Mouse (Mus musculus): ENCODE results near the gene Tap1. TPM values are rescaled to one million over a fixed set of nuclear protein-coding genes. Genes with fewer than 3 reads are reported as not detected.
A peak's percentile ranks its signal among the peaks of the same experiment; 100 is the strongest.

Tap1 gene
- 0.63 and 0.86 TPM in 2 replicates for polyA plus RNA-seq (2014; fragmentation: Nextera tagmentation; extraction: Ambion mirVana)

- Histone ChIP-seq H3K4me1 (ENCODE audit: control insufficient read depth, insufficient read depth, low read length) (peaks cover 7% of the 10 kb centered on the region; the same call in 1 of the 2 replicates), H3K36me3 (ENCODE audit: control insufficient read depth, insufficient read depth, low read length) (no peaks in the 10 kb centered on the region), H3K9me3 (replicated peaks; ENCODE audit: control insufficient read depth, low read length) (no peaks in the 10 kb centered on the region), H3K27me3 (ENCODE audit: control insufficient read depth, insufficient read depth, low read length) (peaks cover 76% of the 10 kb centered on the region), H3K4me3 (ENCODE audit: low read depth, low read length) (peak within 1 kb of the TSS; percentile 44), H3K4me2 (peak within 1 kb of the TSS; percentile 81), H3K27ac (ENCODE audit: low read depth, low read length) (no peak within 1 kb of the TSS), H3K9ac (ENCODE audit: low read depth, low read length) (peak within 1 kb of the TSS; percentile 60)
- ATAC-seq (replicated peaks; ENCODE audit: insufficient number of reproducible peaks, low FRiP score, low TSS enrichment): peak; percentile 77
- under 1% methylated on average over 46 of the region's 46 CpGs for WGBS (ENCODE audit: insufficient replicate concordance)
Observed at GRCm38 (mm10) chr17:34187261-34187916, at the start of gene Tap1, which contains the start of gene Psmb9. Gene Tap1, plus strand, starts transcription at chr17:34187553. Gene Psmb9, minus strand, starts transcription at chr17:34187764.

GRCm38 (mm10) chr17:34137601-34138000 lies 49.8 kb upstream of the Tap1 start:
- H3K4me3 ChIP-seq (ENCODE audit: low read depth, low read length): no peak overlapping the region
- no peaks in the 10 kb centered on the region for H3K9me3 ChIP-seq (replicated peaks; ENCODE audit: control insufficient read depth, low read length)
- H3K9ac ChIP-seq (ENCODE audit: low read depth, low read length): no peak overlapping the region
- H3K4me2 ChIP-seq: no peak overlapping the region
- ATAC-seq (replicated peaks; ENCODE audit: insufficient number of reproducible peaks, low FRiP score, low TSS enrichment): no peak
- peaks cover 7% of the 10 kb centered on the region for H3K4me1 ChIP-seq (ENCODE audit: control insufficient read depth, insufficient read depth, low read length)
- WGBS (ENCODE audit: insufficient replicate concordance): 62% methylated on average over 7 of the region's 7 CpGs
- no peaks in the 10 kb centered on the region for H3K36me3 ChIP-seq (ENCODE audit: control insufficient read depth, insufficient read depth, low read length)
- H3K27me3 ChIP-seq (ENCODE audit: control insufficient read depth, insufficient read depth, low read length): peaks cover 57% of the 10 kb centered on the region
- no peak overlapping the region for H3K27ac ChIP-seq (ENCODE audit: low read depth, low read length)

GRCm38 (mm10) chr17:34138655-34139054 lies 48.7 kb upstream of the Tap1 start:
- 0 out of 2 replicates have a peak overlapping the region, but pooled peaks have one; percentile 79 for H3K4me2 ChIP-seq
- ATAC-seq (replicated peaks; ENCODE audit: insufficient number of reproducible peaks, low FRiP score, low TSS enrichment): no peak

GRCm38 (mm10) chr17:34139416-34139815 lies 47.9 kb upstream of the Tap1 start:
- peak overlapping the region; percentile 37 for H3K4me3 ChIP-seq (ENCODE audit: low read depth, low read length)
- no peaks in the 10 kb centered on the region for H3K36me3 ChIP-seq (ENCODE audit: control insufficient read depth, insufficient read depth, low read length)
- peak overlapping the region; percentile 79 for H3K4me2 ChIP-seq
- no peak for ATAC-seq (replicated peaks; ENCODE audit: insufficient number of reproducible peaks, low FRiP score, low TSS enrichment)
- H3K27me3 ChIP-seq (ENCODE audit: control insufficient read depth, insufficient read depth, low read length): peaks cover 60% of the 10 kb centered on the region
- peaks cover 7% of the 10 kb centered on the region for H3K4me1 ChIP-seq (ENCODE audit: control insufficient read depth, insufficient read depth, low read length)
- H3K9me3 ChIP-seq (replicated peaks; ENCODE audit: control insufficient read depth, low read length): no peaks in the 10 kb centered on the region
- H3K27ac ChIP-seq (ENCODE audit: low read depth, low read length): no peak overlapping the region
- peak overlapping the region; percentile 24; the same call in 1 of the 2 replicates for H3K9ac ChIP-seq (ENCODE audit: low read depth, low read length)
- 1% methylated on average over 16 of the region's 16 CpGs for WGBS (ENCODE audit: insufficient replicate concordance)

More at GRCm38 (mm10) chr17:34138655-34139054, 48.7 kb upstream of the Tap1 start:
- H3K9ac ChIP-seq (ENCODE audit: low read depth, low read length): no peak overlapping the region
- H3K9me3 ChIP-seq (replicated peaks; ENCODE audit: control insufficient read depth, low read length): no peaks in the 10 kb centered on the region
- no peak overlapping the region for H3K4me3 ChIP-seq (ENCODE audit: low read depth, low read length)
- H3K27me3 ChIP-seq (ENCODE audit: control insufficient read depth, insufficient read depth, low read length): peaks cover 60% of the 10 kb centered on the region
- peaks cover 7% of the 10 kb centered on the region for H3K4me1 ChIP-seq (ENCODE audit: control insufficient read depth, insufficient read depth, low read length)
- H3K36me3 ChIP-seq (ENCODE audit: control insufficient read depth, insufficient read depth, low read length): no peaks in the 10 kb centered on the region
- H3K27ac ChIP-seq (ENCODE audit: low read depth, low read length): no peak overlapping the region
- WGBS (ENCODE audit: insufficient replicate concordance): 66% methylated on average over 7 of the region's 7 CpGs

GRCm38 (mm10) chr17:34140240-34140639 lies 47.1 kb upstream of the Tap1 start:
- Histone ChIP-seq H3K4me3 (ENCODE audit: low read depth, low read length) (peak overlapping the region; percentile 37; the same call in 1 of the 2 replicates), H3K9me3 (replicated peaks; ENCODE audit: control insufficient read depth, low read length) (no peaks in the 10 kb centered on the region), H3K4me2 (peak overlapping the region; percentile 79), H3K36me3 (ENCODE audit: control insufficient read depth, insufficient read depth, low read length) (no peaks in the 10 kb centered on the region), H3K27ac (ENCODE audit: low read depth, low read length) (no peak overlapping the region), H3K27me3 (ENCODE audit: control insufficient read depth, insufficient read depth, low read length) (peaks cover 61% of the 10 kb centered on the region), H3K4me1 (ENCODE audit: control insufficient read depth, insufficient read depth, low read length) (peaks cover 7% of the 10 kb centered on the region), H3K9ac (ENCODE audit: low read depth, low read length) (no peak overlapping the region)
- WGBS (ENCODE audit: insufficient replicate concordance): 2% methylated on average over 5 of the region's 5 CpGs
- no peak for ATAC-seq (replicated peaks; ENCODE audit: insufficient number of reproducible peaks, low FRiP score, low TSS enrichment)

- H3K4me3 ChIP-seq (ENCODE audit: low read depth, low read length): no peak overlapping the region
- H3K27ac ChIP-seq (ENCODE audit: low read depth, low read length): no peak overlapping the region
- H3K9me3 ChIP-seq (replicated peaks; ENCODE audit: control insufficient read depth, low read length): no peaks in the 10 kb centered on the region
- peaks cover 58% of the 10 kb centered on the region for H3K27me3 ChIP-seq (ENCODE audit: control insufficient read depth, insufficient read depth, low read length)
- WGBS (ENCODE audit: insufficient replicate concordance): 53% methylated on average over 4 of the region's 4 CpGs
- peaks cover 3% of the 10 kb centered on the region for H3K4me1 ChIP-seq (ENCODE audit: control insufficient read depth, insufficient read depth, low read length)
- no peak for ATAC-seq (replicated peaks; ENCODE audit: insufficient number of reproducible peaks, low FRiP score, low TSS enrichment)
- no peak overlapping the region for H3K9ac ChIP-seq (ENCODE audit: low read depth, low read length)
- no peaks in the 10 kb centered on the region for H3K36me3 ChIP-seq (ENCODE audit: control insufficient read depth, insufficient read depth, low read length)
- H3K4me2 ChIP-seq: no peak overlapping the region
Observed at GRCm38 (mm10) chr17:34141448-34141847, 45.9 kb upstream of the Tap1 start.

- Histone ChIP-seq H3K27ac (ENCODE audit: low read depth, low read length) (no peak overlapping the region), H3K9me3 (replicated peaks; ENCODE audit: control insufficient read depth, low read length) (no peaks in the 10 kb centered on the region), H3K36me3 (ENCODE audit: control insufficient read depth, insufficient read depth, low read length) (no peaks in the 10 kb centered on the region), H3K4me2 (no peak overlapping the region), H3K9ac (ENCODE audit: low read depth, low read length) (no peak overlapping the region), H3K4me3 (ENCODE audit: low read depth, low read length) (no peak overlapping the region), H3K4me1 (ENCODE audit: control insufficient read depth, insufficient read depth, low read length) (peaks cover 3% of the 10 kb centered on the region), H3K27me3 (ENCODE audit: control insufficient read depth, insufficient read depth, low read length) (peaks cover 48% of the 10 kb centered on the region)
- 71% methylated on average over 7 of the region's 7 CpGs for WGBS (ENCODE audit: insufficient replicate concordance)
- no peak for ATAC-seq (replicated peaks; ENCODE audit: insufficient number of reproducible peaks, low FRiP score, low TSS enrichment)
Observed at GRCm38 (mm10) chr17:34142456-34143010, 44.8 kb upstream of the Tap1 start.

GRCm38 (mm10) chr17:34143033-34143432 lies 44.3 kb upstream of the Tap1 start, which contains the start of gene H2-DMb2:
Gene H2-DMb2, plus strand, starts transcription at chr17:34143307.
- WGBS (ENCODE audit: insufficient replicate concordance): 43% methylated on average over 7 of the region's 7 CpGs
- Histone ChIP-seq H3K9ac (ENCODE audit: low read depth, low read length) (no peak within 1 kb of the TSS), H3K4me3 (ENCODE audit: low read depth, low read length) (no peak within 1 kb of the TSS), H3K27ac (ENCODE audit: low read depth, low read length) (no peak within 1 kb of the TSS), H3K27me3 (ENCODE audit: control insufficient read depth, insufficient read depth, low read length) (peaks cover 42% of the 10 kb centered on the region), H3K4me1 (ENCODE audit: control insufficient read depth, insufficient read depth, low read length) (peaks cover 3% of the 10 kb centered on the region), H3K9me3 (replicated peaks; ENCODE audit: control insufficient read depth, low read length) (no peaks in the 10 kb centered on the region), H3K36me3 (ENCODE audit: control insufficient read depth, insufficient read depth, low read length) (no peaks in the 10 kb centered on the region), H3K4me2 (no peak within 1 kb of the TSS)
- no peak for ATAC-seq (replicated peaks; ENCODE audit: insufficient number of reproducible peaks, low FRiP score, low TSS enrichment)
